Mouse (Mus musculus): ENCODE data around the gene Zmynd11. TPM values are rescaled to one million over a fixed set of nuclear protein-coding genes. Genes with fewer than 3 reads are reported as not detected.

Gene Zmynd11
- polyA plus RNA-seq, 1 experiment from 2014 or later: 104 TPM

GRCm38 (mm10) chr13:9708433-9709240 lies 56.5 kb downstream of the Zmynd11 start:
- H3K4me2 ChIP-seq: no peak overlapping the region
- 85% methylated on average over 7 of the region's 7 CpGs for WGBS
- no peaks in the 10 kb centered on the region for H3K9me3 ChIP-seq

DNA sequence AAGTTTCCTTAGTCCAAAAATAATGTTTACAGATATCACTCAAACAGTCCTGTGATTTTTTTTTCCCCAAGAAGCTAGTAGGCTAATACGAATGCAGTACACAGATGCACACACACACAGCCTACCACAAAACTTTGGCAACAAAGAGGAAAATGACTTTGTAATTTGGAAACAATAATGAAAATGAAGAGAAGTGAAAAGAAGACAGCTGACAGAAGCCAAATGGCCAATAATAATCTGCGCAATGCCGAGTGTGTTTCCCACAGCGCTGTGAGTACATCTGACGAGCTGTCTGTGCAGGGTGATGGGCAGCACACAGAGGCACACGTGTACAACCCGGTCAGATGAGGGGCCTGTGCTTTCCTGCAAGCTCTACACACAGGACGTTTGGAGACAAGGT lies 58.4 kb downstream of the Zmynd11 start:
- Histone ChIP-seq H3K4me3 (no peak overlapping the region), H3K36me3 (peaks cover 17% of the 10 kb centered on the region), H3K9me3 (no peaks in the 10 kb centered on the region), H3K27me3 (no peaks in the 10 kb centered on the region), H3K27ac (replicated peaks) (no peak overlapping the region), H3K4me2 (no peak overlapping the region), H3K9ac (no peak overlapping the region), H3K4me1 (replicated peaks) (no peaks in the 10 kb centered on the region)
- no peak for ATAC-seq (ENCODE audit: low read depth)
- 92% methylated on average over 8 of the region's 8 CpGs for WGBS

More at GRCm38 (mm10) chr13:9708433-9709240, 56.5 kb downstream of the Zmynd11 start:
- H3K9ac ChIP-seq: no peak overlapping the region
- no peak for ATAC-seq (ENCODE audit: low read depth)
- no peak overlapping the region for H3K27ac ChIP-seq (replicated peaks)
- H3K27me3 ChIP-seq: no peaks in the 10 kb centered on the region
- peaks cover 17% of the 10 kb centered on the region for H3K36me3 ChIP-seq
- H3K4me3 ChIP-seq: no peak overlapping the region
- no peaks in the 10 kb centered on the region for H3K4me1 ChIP-seq (replicated peaks)

DNA sequence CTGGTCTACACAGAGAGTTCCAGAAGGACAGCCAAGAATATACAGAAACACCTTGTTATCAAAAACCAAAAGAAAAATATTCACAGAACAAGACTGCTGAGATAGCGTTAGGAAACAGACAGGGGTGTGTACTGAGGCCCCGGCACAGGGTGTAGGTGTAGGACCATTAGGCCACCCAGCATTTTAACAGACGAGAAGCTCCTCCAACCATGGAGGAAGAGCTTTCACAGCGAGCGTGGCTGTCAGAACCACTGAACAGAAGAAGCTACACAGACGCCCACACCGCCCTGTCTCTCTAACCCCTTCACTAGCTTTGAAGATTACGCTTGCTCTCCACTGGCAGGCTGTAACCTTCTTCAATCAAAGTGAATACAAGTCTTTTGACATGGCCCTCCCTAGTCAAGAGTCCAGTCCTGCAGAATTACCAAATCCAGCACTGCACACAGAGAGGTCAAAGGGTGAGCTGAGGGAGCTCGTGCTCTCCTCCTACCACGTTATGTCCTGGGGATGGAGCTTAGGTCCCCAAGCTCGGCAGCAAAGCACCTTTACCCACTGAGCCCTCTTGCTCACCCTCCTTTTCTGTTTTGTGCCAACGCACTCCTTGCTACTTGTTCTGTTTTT lies 62.4 kb downstream of the Zmynd11 start:
- Histone ChIP-seq H3K4me2 (no peak overlapping the region), H3K4me1 (replicated peaks) (no peaks in the 10 kb centered on the region), H3K27me3 (no peaks in the 10 kb centered on the region), H3K9ac (no peak overlapping the region), H3K27ac (replicated peaks) (no peak overlapping the region), H3K36me3 (peaks cover 13% of the 10 kb centered on the region), H3K4me3 (no peak overlapping the region), H3K9me3 (no peaks in the 10 kb centered on the region)
- ATAC-seq (ENCODE audit: low read depth): no peak
- WGBS: 85% methylated on average over 12 of the region's 12 CpGs

DNA sequence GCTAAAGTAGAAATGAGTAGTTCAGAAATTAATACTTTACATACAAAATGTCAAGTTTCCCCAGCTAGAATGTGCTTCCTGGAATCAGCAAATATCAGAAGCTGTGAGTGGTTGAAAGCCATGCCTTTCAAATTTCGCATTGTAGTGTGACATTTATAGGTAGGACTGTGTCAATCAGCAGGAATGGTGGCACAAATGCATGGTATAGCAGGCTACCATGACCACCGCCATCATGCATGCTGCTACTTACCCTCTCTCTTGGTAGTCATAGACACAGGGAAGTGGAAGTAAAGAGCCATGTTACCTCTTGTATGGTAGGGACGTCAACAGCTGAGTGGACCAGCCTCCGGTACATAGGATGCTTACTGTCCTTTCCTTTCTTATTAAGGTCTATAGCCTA lies 67.8 kb downstream of the Zmynd11 start:
- no peak overlapping the region for H3K4me3 ChIP-seq
- H3K4me2 ChIP-seq: no peak overlapping the region
- H3K36me3 ChIP-seq: peaks cover 51% of the 10 kb centered on the region
- H3K27ac ChIP-seq (replicated peaks): no peak overlapping the region
- no peaks in the 10 kb centered on the region for H3K27me3 ChIP-seq
- H3K9me3 ChIP-seq: no peaks in the 10 kb centered on the region
- no peak for ATAC-seq (ENCODE audit: low read depth)
- no peaks in the 10 kb centered on the region for H3K4me1 ChIP-seq (replicated peaks)
- 95% methylated on average over 4 of the region's 4 CpGs for WGBS
- H3K9ac ChIP-seq: no peak overlapping the region

DNA sequence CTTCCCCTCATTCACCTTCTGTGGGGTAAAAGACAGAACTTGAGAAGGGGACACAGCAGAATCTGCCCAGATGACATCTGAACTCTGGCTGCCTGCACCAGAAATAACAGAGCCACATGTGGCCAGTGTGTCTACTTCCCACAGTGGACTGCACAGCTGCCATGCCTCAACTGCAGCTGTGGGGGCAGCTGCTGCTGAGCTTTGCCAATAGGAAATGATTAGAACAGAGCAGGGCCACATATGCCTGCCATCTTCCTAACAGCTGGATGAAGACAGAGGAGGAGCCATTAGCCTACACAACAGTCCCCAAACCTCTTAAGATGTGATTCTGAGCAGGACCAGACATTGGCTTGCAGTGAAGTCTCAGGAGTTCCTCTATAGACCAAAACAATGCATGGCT lies 69.3 kb downstream of the Zmynd11 start:
- H3K9me3 ChIP-seq: no peaks in the 10 kb centered on the region
- no peak overlapping the region for H3K9ac ChIP-seq
- H3K27ac ChIP-seq (replicated peaks): no peak overlapping the region
- no peaks in the 10 kb centered on the region for H3K4me1 ChIP-seq (replicated peaks)
- ATAC-seq (ENCODE audit: low read depth): no peak
- no peak overlapping the region for H3K4me3 ChIP-seq
- peaks cover 66% of the 10 kb centered on the region for H3K36me3 ChIP-seq
- no peak overlapping the region for H3K4me2 ChIP-seq
- H3K27me3 ChIP-seq: no peaks in the 10 kb centered on the region

DNA sequence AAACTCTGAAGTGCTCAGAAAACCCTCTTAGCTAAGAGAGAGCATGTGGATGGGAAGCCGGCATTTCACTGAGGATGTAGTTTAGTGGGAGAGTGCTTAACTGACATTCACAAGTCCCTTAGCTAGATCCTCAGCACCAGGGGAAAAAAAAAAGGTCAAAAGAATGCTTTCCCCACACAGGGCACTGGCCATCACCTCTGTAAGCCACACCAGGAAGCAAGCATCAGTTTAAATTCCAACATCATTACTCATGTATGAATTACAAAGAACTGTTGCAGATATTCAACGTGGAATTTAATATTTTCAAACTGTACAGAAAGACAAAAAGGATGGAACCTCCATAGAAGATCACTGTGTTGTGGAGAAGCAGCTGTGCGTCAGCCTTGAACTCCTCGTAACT lies 69.7 kb downstream of the Zmynd11 start:
- Histone ChIP-seq H3K9me3 (no peaks in the 10 kb centered on the region), H3K27ac (replicated peaks) (no peak overlapping the region), H3K36me3 (peaks cover 70% of the 10 kb centered on the region), H3K4me1 (replicated peaks) (no peaks in the 10 kb centered on the region), H3K4me3 (no peak overlapping the region), H3K9ac (no peak overlapping the region), H3K4me2 (no peak overlapping the region), H3K27me3 (no peaks in the 10 kb centered on the region)
- WGBS: 91% methylated on average over 4 of the region's 4 CpGs
- ATAC-seq (ENCODE audit: low read depth): no peak

DNA sequence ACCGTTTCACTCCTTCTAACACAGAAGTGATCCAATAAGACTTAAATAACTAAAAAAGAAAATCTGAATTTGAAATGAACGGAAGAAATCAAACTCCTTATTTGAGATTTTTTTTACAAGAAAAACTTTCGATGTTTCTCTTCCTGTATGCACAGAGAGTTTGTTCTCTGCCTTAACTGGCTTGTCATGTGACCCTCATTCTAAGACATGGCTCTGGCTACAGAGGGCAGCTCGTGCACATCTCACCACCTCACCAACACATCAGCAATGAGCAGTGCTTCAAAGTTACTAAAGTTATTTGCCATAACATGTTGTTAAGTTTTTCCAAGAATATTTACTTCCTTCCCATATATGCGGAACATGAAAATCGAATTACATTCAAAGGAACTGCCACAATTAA lies 70.5 kb downstream of the Zmynd11 start:
- no peak overlapping the region for H3K9ac ChIP-seq
- H3K4me1 ChIP-seq (replicated peaks): no peaks in the 10 kb centered on the region
- H3K36me3 ChIP-seq: peaks cover 76% of the 10 kb centered on the region
- no peak overlapping the region for H3K27ac ChIP-seq (replicated peaks)
- H3K4me3 ChIP-seq: no peak overlapping the region
- no peaks in the 10 kb centered on the region for H3K9me3 ChIP-seq
- 94% methylated on average over 6 of the region's 6 CpGs for WGBS
- H3K4me2 ChIP-seq: no peak overlapping the region
- no peak for ATAC-seq (ENCODE audit: low read depth)
- H3K27me3 ChIP-seq: no peaks in the 10 kb centered on the region

DNA sequence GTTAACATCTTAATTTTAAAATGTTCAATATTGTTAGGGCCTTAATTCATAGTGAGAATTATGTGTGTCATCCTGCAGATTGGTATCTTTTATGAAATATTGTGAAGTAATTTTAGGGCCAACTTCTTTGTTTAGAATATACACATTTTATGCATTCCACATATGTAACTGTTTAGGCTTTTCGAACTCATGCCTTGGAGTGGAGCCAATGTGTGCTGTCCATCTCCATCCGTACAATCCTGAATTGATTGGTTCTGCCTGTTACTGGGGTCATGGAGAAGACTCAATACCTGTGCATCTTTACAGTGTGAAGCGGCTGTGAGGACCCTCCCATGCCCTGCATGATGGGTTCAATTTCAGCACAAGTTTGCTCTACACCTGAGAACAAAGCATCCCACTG lies 72.3 kb downstream of the Zmynd11 start:
- no peak for ATAC-seq (ENCODE audit: low read depth)
- H3K4me2 ChIP-seq: no peak overlapping the region
- no peak overlapping the region for H3K9ac ChIP-seq
- no peak overlapping the region for H3K27ac ChIP-seq (replicated peaks)
- H3K27me3 ChIP-seq: no peaks in the 10 kb centered on the region
- H3K36me3 ChIP-seq: peaks cover 90% of the 10 kb centered on the region
- WGBS: 84% methylated on average over 3 of the region's 3 CpGs
- H3K4me1 ChIP-seq (replicated peaks): no peaks in the 10 kb centered on the region
- H3K9me3 ChIP-seq: no peaks in the 10 kb centered on the region
- no peak overlapping the region for H3K4me3 ChIP-seq

- 94% methylated on average over 16 of the region's 16 CpGs for WGBS
Measured at GRCm38 (mm10) chr13:9689366-9689765, 75.8 kb downstream of the Zmynd11 start.

DNA sequence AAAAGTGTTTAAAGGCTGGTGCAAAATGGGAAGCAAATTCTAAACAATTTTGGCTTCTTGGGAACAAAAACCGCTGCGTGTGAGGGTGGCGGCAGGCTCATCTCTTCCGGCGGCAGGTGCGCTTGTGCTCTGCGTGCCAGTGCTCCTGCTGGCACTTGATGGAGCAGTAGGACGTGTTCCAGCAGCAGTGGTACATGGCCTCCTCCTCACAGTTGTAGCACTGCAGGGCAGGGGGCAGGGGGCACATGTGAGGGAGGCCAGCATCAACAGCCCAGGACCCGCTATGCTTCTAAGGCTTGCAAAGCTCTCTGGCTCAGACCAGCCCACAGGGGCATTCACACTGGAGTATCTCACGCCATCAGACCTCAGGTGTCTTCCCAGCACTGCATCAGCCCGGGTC lies 78.4 kb downstream of the Zmynd11 start:
- Histone ChIP-seq H3K9ac (no peak overlapping the region), H3K4me3 (no peak overlapping the region), H3K36me3 (peaks cover 92% of the 10 kb centered on the region), H3K4me1 (replicated peaks) (no peaks in the 10 kb centered on the region), H3K27ac (replicated peaks) (no peak overlapping the region), H3K4me2 (no peak overlapping the region), H3K9me3 (no peaks in the 10 kb centered on the region), H3K27me3 (no peaks in the 10 kb centered on the region)
- WGBS: 85% methylated on average over 11 of the region's 11 CpGs
- ATAC-seq (ENCODE audit: low read depth): 0 out of 2 replicates have a peak, but pooled peaks have one; percentile 12

More at GRCm38 (mm10) chr13:9689366-9689765, 75.8 kb downstream of the Zmynd11 start:
- Histone ChIP-seq H3K36me3 (peaks cover 89% of the 10 kb centered on the region), H3K27ac (replicated peaks) (no peak overlapping the region), H3K4me2 (no peak overlapping the region), H3K4me1 (replicated peaks) (no peaks in the 10 kb centered on the region), H3K9me3 (no peaks in the 10 kb centered on the region), H3K4me3 (no peak overlapping the region), H3K9ac (no peak overlapping the region), H3K27me3 (no peaks in the 10 kb centered on the region)
- ATAC-seq (ENCODE audit: low read depth): no peak

- H3K4me3 ChIP-seq: no peak overlapping the region
- peaks cover 92% of the 10 kb centered on the region for H3K36me3 ChIP-seq
- H3K27me3 ChIP-seq: no peaks in the 10 kb centered on the region
- no peak for ATAC-seq (ENCODE audit: low read depth)
- WGBS: 94% methylated on average over 7 of the region's 7 CpGs
- H3K4me2 ChIP-seq: no peak overlapping the region
- no peak overlapping the region for H3K9ac ChIP-seq
- no peaks in the 10 kb centered on the region for H3K4me1 ChIP-seq (replicated peaks)
- H3K9me3 ChIP-seq: no peaks in the 10 kb centered on the region
- no peak overlapping the region for H3K27ac ChIP-seq (replicated peaks)
Measured at GRCm38 (mm10) chr13:9686261-9686660, 78.9 kb downstream of the Zmynd11 start.

DNA sequence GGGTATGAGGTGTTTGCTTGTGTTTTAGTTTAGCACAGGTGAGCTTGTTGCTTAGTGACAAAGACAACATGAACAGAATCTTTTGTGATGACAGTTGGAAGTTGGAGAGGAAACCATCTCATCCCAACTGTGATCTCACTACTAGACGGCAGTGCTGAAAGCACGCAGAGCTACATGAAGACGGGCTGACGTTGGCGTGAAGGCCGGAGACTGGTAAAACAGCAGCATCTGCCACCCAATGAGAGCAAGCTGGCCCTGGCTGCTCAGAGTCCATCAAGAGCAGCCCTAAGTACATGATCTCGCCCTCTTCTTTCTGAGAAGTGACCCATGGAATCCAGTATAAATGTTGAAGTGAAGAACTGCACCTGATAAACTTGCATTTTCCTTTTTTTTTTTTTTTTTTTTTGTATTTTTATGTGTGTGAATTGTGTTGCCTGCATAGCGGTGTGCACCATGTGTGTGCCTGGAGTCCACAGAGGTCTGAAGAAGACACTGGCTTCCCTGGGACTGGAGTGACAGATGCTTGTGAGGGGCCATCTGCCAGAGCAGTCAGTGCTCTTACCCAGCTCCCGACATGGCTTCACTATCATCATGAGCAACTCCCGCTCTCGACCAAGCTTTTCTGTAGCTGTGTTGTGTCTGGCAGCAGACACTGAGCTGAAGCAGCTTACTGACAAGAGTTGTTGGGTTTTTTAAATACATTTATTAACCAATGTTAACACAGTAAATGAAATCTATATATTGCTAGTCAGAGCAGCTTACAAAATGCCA lies 80.8 kb downstream of the Zmynd11 start:
- 94% methylated on average over 11 of the region's 11 CpGs for WGBS
- Histone ChIP-seq H3K4me1 (replicated peaks) (no peaks in the 10 kb centered on the region), H3K4me2 (no peak overlapping the region), H3K27me3 (no peaks in the 10 kb centered on the region), H3K36me3 (peaks cover 77% of the 10 kb centered on the region), H3K9me3 (no peaks in the 10 kb centered on the region), H3K27ac (replicated peaks) (no peak overlapping the region), H3K4me3 (no peak overlapping the region), H3K9ac (no peak overlapping the region)
- ATAC-seq (ENCODE audit: low read depth): no peak

All from neural tube, embryonic 13.5 days (tissue).